Mouse (Mus musculus) ES-E14 (cell line): ENCODE measurements around the gene Stat3.

Experiments
- CHD2 ChIP-seq: IDR thresholded peaks from 2 replicates; pipeline ENCODE4 v1.6.1; 2014; ENCODE audit warnings: mild to moderate bottlenecking, low read depth, low read length, inconsistent platforms
- HCFC1 ChIP-seq: IDR thresholded peaks from 2 replicates; pipeline ENCODE4 v1.6.1; 2012; ENCODE audit warnings: low read length, inconsistent platforms, borderline replicate concordance; ENCODE audit not compliant: insufficient read depth
- ZC3H11A ChIP-seq: IDR thresholded peaks from 2 replicates; pipeline ENCODE4 v1.6.1; 2012; ENCODE audit warnings: low read depth, mild to moderate bottlenecking, inconsistent platforms, low read length, borderline replicate concordance
- ZNF384 ChIP-seq: IDR thresholded peaks from 2 replicates; pipeline ENCODE4 v1.6.1; 2012; ENCODE audit warnings: low read depth, low read length, inconsistent platforms

GRCm38 (mm10) chr11:100931254-100931921, 8.0 kb downstream of the Stat3 start:
- no peak for TF ChIP-seq ZC3H11A
- TF ChIP-seq CHD2 = no peak
- no peak for TF ChIP-seq ZNF384
- no peak for TF ChIP-seq HCFC1
